Mouse (Mus musculus): ENCODE measurements around the gene Galnt7. TPM values are rescaled to one million over a fixed set of nuclear protein-coding genes. Genes with fewer than 3 reads are reported as not detected.

Galnt7 gene
- total RNA-seq, 2 experiments from 2014 or later: 8.1 to 8.3 TPM

- intact Hi-C loops (cut with DNase I): no loop called here
- DNase-seq (ENCODE audit: low spot score in 2 of 2): no peak
These were observed 172.2 kb downstream of the Galnt7 start for GRCm38 (mm10) chr8:57480606-57481005.

GRCm38 (mm10) chr8:57479700-57480099 is 173.1 kb downstream of the Galnt7 start:
- DNase-seq (ENCODE audit: low spot score in 2 of 2): no peak
- intact Hi-C loops (cut with DNase I): no loop called here

- DNase-seq (ENCODE audit: low spot score in 2 of 2): no peak
- intact Hi-C loops (cut with DNase I): no loop called here
These were observed 174.4 kb downstream of the Galnt7 start for GRCm38 (mm10) chr8:57478406-57478805.

Other genes with a start within 250 kb of the Galnt7 start
- gene Scrg1, start 197.1 kb downstream of the Galnt7 start, total RNA-seq (2021): 10 to 100 TPM; 56.8 to 65.6 TPM
- gene Sap30, start 165.2 kb downstream of the Galnt7 start, total RNA-seq (2021): 10 to 100 TPM in 1 of 2 experiments, 1 to 10 TPM in 1; 7.3 to 10.5 TPM
- 10 to 100 TPM in 1 of 2 experiments, 1 to 10 TPM in 1; 4.6 to 10.7 TPM for gene Hmgb2, start 141.1 kb downstream of the Galnt7 start, total RNA-seq (2021)